Mouse (Mus musculus): ENCODE measurements at regions not wholly inside any gene's neighbourhood (a gene's known extent, or its start where the extent isn't known, plus 50 kb on each side); places are given as distances from the start of the nearest gene placed in this dataset.

DNA sequence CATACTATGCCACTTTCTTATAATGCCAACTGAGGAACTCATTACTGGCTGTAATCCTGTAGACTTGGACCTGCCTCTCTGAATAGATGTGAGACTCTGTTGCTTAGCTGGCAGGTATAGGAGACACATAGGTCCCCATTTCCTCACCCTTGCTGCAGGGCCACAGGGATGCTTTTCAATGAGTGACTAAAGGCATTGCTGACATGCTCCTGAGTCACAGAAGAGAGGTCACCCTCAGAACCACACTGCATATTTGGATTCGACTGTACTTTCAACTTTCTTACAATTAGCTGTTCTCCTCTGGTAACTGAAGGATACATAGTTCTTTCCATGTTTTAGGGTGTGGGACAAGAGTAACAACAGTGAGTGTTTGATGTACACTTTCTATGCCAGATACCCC lies 55.2 kb upstream of the Trabd2b start:
- H3K27me3 ChIP-seq (replicated peaks; ENCODE audit: control insufficient read depth, insufficient read depth, low read length) = no peaks in the 10 kb centered on the region
- TF ChIP-seq POLR2A (IDR thresholded peaks at IDR 0.05; ENCODE audit: low read depth, low read length) (no peak), CTCF (conservative IDR thresholded peaks at IDR 0.05; ENCODE audit: insufficient read depth, insufficient read length, low read depth, low read length) (no peak)
- DNase-seq = no peak
- 49% methylated on average over 1 of the region's 1 CpGs for WGBS
- H3K4me1 ChIP-seq (ENCODE audit: control insufficient read depth, insufficient read depth, low read length) = peaks cover 9% of the 10 kb centered on the region; the same call in 1 of the 2 replicates
- no peak overlapping the region for H3K4me3 ChIP-seq (ENCODE audit: insufficient read depth, low read depth, low read length)
- H3K27ac ChIP-seq (ENCODE audit: insufficient read depth, low read depth, low read length) = no peak overlapping the region
- no peaks in the 10 kb centered on the region for H3K36me3 ChIP-seq (ENCODE audit: control insufficient read depth, insufficient read depth, low read length)

DNA sequence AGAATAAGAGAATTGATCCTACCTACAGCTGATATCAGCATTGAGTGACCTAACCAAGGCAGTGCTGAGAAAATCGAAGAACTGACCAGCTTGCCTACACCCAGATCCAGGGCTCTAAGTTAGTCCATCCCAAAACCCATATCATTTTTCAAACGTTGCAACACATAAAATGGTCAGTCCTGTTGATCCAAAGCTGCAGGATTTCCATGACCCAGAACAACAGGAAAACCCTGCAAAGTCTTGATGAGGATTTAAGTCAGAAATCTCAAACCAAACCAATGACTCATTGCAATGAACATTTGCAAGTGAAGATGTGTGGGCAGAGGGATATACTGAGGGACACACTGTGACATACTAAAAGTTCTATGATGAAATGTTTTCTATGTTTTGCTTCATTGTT lies 53.5 kb upstream of the Trabd2b start:
- no peaks in the 10 kb centered on the region for H3K4me1 ChIP-seq (ENCODE audit: control insufficient read depth, insufficient read depth, low read length)
- WGBS = 78% methylated on average over 2 of the region's 2 CpGs
- no peak for DNase-seq
- no peak overlapping the region for H3K4me3 ChIP-seq (ENCODE audit: insufficient read depth, low read depth, low read length)
- TF ChIP-seq POLR2A (IDR thresholded peaks at IDR 0.05; ENCODE audit: low read depth, low read length) (no peak), CTCF (conservative IDR thresholded peaks at IDR 0.05; ENCODE audit: insufficient read depth, insufficient read length, low read depth, low read length) (no peak)
- no peaks in the 10 kb centered on the region for H3K36me3 ChIP-seq (ENCODE audit: control insufficient read depth, insufficient read depth, low read length)
- no peaks in the 10 kb centered on the region for H3K27me3 ChIP-seq (replicated peaks; ENCODE audit: control insufficient read depth, insufficient read depth, low read length)
- no peak overlapping the region for H3K27ac ChIP-seq (ENCODE audit: insufficient read depth, low read depth, low read length)
